22 mouse cellular contexts compared by ENCODE assay signal in the genomic region with DNA sequence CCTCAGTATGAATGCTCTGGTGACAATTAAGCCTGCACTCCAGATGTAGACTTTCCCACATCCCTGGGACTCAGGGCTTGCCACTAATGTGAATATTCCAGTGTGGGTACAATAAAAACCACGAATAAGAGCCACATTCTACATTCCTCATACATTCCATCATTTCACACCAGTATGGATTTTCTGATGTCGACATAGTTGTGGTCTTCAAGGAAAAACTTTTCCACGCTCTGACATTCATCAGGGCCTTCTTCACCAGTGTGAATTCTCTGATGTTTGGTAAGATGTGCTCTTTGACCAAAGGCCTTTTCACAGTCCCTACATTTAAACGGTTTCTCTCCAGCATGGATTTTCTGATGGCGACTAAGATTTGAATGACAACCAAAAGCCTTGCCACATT.
"Had no signal": no experiment of that assay in that cellular context is flagged by ENCODE, and none has a peak within 500 bp of the region (broad histone marks: within the 10 kb centered on the region; RNA-seq: fewer than 3 reads in every experiment).

No protein-coding gene starts in this region.

- H3K4me2 ChIP-seq: limb, embryonic 12.5 days; limb, embryonic 15.5 days; liver, embryonic 11.5 days; lung, embryonic 14.5 days; midbrain, embryonic 12.5 days; midbrain, embryonic 15.5 days; neural tube, embryonic 12.5 days; neural tube, embryonic 15.5 days had no signal

- H3K27ac ChIP-seq: layer of hippocampus, adult 2 months; left cerebral cortex, adult 2 months; limb, embryonic 12.5 days; limb, embryonic 15.5 days; liver, embryonic 14.5 days; macrophage; midbrain, embryonic 12.5 days; midbrain, embryonic 15.5 days; neural tube, embryonic 12.5 days; neural tube, embryonic 15.5 days had no signal

- H3K27me3 ChIP-seq: limb, embryonic 12.5 days; limb, embryonic 15.5 days; midbrain, embryonic 12.5 days; midbrain, embryonic 15.5 days; neural tube, embryonic 12.5 days; neural tube, embryonic 15.5 days had no signal

- H3K4me3 ChIP-seq: layer of hippocampus, adult 2 months; left cerebral cortex, adult 2 months; limb, embryonic 12.5 days; limb, embryonic 15.5 days; midbrain, embryonic 12.5 days; midbrain, embryonic 15.5 days; neural tube, embryonic 12.5 days; neural tube, embryonic 15.5 days had no signal

- H3K9ac ChIP-seq: limb, embryonic 12.5 days; limb, embryonic 15.5 days; liver, embryonic 14.5 days; liver, postnatal 0 days; lung, embryonic 14.5 days; midbrain, embryonic 12.5 days; midbrain, embryonic 15.5 days; neural tube, embryonic 12.5 days; neural tube, embryonic 15.5 days had no signal

- DNase-seq: kidney, adult 9 months; kidney, postnatal 14 days; kidney, postnatal 4 days; layer of hippocampus, adult 9-11 months; liver, postnatal 0 days; lung, embryonic 14.5 days; right cerebral cortex, adult 18-20 months; right cerebral cortex, postnatal 14 days; right cerebral cortex, postnatal 4 days; thymus, postnatal 25 days had no signal

- H3K9me3 ChIP-seq: limb, embryonic 12.5 days; limb, embryonic 15.5 days; midbrain, embryonic 12.5 days; midbrain, embryonic 15.5 days; neural tube, embryonic 12.5 days; neural tube, embryonic 15.5 days had no signal

- H3K4me1 ChIP-seq: limb, embryonic 12.5 days; limb, embryonic 15.5 days; midbrain, embryonic 12.5 days; midbrain, embryonic 15.5 days; neural tube, embryonic 12.5 days; neural tube, embryonic 15.5 days had no signal

- ATAC-seq: liver, postnatal 0 days; lung, postnatal 0 days; midbrain, embryonic 15.5 days had no signal
